Mouse (Mus musculus) cerebellum, adult (tissue): Measurements from ENCODE around the gene Ntn4.
A peak's percentile ranks its signal among the peaks of the same experiment; 100 is the strongest.

Source experiments
- ATAC-seq: cut with Nextera tagmentation; 2 replicates; pipeline ENCODE4 v1.9.2; 2017; ENCODE audit warnings: mild to moderate bottlenecking, moderate library complexity, mixed read lengths; ENCODE audit not compliant: insufficient number of reproducible peaks, low FRiP score, low TSS enrichment

Gene Ntn4

DNA sequence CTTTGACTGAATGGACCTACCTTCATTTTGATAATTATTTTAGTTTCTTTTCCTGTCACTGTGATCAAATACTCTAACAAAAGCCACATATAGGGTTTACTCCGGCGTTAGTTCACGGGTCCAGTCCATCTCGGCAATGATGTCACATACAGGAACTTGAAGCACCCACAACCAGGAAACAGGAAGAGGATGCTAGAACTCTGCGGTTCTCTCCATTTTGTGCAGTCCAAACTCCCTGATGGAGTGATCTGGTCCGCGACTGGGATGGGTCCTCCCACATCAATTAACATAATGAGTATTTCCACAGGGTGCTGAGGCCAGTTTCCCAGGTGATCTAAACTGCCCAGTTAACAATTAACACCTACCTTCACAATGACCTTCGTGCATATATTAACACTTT lies 69.1 kb downstream of the Ntn4 start:
- no peak for ATAC-seq

DNA sequence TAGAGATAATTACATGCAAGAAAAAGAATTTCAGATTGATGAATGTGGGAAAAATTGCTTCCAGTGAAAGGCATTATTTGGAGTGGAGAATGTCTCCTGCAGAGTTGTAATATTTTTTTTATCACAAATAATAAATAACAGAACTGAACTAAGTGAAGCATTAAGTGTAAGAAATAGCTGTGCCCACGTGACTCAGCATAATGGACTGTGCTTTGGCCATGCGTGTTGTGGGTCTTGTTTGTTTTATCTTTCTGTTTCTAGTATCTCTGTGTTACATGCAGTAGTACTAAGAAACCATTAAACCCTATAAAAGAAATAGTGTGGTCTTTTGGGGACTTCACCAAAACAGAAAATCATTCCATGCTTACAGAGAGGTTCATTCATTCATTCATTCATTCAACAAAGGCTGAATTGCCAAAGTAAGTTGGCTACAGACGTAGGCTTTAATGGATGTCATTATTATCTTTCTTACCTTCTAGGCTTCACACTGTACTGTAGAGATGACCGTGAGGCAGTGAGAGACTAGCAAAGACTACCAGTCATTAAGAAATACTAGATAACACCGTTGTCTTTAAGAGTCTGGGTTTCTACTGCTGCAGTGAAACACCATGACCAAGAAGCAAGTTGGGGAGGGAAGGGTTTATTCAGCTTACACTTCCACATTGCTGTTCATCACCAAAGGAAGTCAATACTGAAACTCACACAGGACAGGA lies 81.3 kb downstream of the Ntn4 start:
- no peak for ATAC-seq

DNA sequence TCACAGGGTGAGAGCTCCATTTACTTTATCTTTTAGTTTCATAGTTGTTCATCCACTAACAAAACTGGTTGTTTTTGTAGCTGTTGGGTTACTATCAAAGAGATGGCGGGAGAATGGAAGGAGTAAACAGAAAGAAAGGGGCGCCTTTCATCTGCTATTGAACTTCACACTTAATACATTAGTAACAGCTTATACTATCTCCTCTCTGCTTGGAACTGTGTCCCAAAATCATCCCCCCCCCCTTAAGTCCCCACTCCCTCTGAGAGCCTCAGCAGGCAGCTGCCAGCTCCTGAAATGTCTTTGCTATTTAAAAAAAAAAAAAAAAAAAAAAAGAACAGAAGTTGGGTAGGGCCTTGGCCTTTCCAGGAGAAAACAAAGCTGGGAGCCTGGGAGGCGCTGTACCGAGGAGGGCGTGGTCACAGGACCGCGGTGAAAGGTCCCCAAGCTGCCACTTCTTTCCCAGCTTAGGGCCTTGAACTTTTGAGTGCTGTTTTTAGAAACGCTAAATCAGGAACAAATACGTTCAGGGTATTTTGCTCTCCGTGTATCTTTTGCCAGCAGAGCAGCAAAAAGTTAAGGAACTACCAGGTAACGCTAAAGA lies 83.6 kb downstream of the Ntn4 start:
- no peak for ATAC-seq

DNA sequence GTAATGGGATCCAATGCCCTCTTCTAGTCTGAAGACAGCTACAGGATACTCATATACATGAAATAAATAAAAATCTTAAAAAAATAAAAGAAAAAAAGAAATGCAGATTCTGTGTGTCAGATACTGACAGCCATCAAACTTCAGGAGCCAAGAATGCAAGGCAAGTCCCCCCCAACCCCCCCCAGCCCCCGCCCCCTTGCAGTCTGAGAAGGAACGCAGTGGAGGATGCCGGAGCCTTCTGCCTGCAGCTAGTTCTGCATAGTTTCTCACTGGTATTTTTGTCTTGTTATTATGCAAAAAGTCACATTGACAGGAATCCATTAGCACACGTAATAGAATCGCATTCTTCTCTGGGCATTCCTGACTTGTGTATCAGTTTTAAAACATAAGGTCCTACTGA lies 87.7 kb downstream of the Ntn4 start:
- ATAC-seq, result no peak

DNA sequence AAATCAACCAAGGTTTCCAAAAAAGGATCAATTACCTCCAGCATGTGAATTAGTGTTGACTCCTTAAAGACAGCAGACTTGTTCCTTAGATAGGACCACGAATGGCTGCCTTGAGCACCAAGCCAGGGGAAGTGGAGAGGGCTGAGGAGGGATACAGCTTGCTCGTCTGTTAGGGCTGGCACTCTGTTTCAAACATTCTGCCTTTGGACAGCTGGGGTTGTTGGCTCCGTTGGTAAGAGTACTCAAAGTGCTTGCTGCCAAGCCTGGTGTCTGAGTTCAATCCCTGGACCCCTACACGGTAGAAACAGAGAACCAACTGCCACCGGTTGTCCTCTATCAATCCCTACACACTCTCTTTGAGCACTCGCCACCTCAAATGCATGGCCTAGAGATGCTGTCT lies 90.0 kb downstream of the Ntn4 start:
- peak; percentile 82 for ATAC-seq

DNA sequence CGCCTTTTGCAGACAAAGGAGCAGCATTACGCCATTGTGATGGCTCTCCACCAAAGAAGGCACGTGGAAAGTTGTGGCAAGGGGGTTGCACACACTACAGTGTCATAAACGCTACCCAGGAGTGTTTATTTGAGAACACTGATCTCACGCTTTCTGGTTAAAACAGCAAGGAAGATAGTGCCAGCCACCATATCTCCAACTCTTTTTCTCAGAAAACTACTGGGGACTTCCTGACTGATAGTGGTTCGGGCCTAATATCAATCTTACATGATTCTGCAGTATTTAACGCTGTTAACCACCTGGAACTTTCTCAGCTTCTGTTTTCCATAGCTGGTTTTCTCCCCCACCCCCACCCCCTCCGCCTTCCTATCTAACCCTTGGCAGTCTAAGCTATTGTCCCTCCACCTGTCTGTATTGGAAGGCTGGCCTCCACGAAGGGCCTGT lies 90.8 kb downstream of the Ntn4 start:
- ATAC-seq, result no peak

DNA sequence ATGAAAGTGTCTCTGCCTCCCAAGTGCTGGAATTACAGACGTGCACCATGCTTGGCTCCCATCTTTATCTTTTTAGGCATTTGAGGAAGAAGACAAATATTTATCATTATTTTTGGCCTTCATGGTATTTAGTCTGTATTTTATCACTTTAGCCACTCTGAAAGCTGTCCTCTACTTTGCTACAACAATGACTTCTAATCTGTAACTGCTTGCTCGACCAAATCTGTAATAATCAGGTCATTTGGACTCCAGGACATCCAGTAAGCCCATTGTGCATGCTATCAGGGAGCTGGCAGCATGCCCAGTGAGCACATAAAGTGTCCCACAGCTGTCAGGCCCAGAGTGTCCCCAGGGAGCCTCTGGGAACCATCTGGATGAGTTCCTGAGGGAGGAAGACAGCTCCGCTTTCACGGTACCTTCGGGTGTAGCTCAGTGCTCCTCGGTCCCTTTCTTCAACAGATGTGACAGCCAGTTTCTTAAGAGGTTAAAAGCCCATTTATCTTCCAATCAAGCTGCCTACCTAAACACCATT lies 95.7 kb downstream of the Ntn4 start:
- ATAC-seq, result no peak

DNA sequence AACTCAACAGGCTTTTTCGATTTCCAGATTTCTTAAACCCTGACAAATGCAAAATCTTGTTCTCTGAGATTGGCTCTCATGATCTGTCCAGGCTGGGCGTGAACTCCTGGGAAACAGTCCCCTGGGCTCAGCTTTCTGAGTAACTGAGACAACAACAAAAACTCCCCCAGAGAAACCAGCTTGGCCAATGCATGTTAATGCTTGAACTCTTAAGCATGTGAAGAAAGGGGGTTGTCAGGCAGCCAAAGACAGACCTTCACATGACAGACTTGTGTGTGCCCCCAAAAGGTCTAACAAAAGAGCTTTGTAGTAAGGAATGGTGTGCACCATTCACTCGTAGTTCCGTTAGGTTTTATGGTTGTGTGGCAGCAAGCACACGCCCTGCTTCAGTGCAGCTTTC lies 96.6 kb downstream of the Ntn4 start:
- ATAC-seq, result no peak

DNA sequence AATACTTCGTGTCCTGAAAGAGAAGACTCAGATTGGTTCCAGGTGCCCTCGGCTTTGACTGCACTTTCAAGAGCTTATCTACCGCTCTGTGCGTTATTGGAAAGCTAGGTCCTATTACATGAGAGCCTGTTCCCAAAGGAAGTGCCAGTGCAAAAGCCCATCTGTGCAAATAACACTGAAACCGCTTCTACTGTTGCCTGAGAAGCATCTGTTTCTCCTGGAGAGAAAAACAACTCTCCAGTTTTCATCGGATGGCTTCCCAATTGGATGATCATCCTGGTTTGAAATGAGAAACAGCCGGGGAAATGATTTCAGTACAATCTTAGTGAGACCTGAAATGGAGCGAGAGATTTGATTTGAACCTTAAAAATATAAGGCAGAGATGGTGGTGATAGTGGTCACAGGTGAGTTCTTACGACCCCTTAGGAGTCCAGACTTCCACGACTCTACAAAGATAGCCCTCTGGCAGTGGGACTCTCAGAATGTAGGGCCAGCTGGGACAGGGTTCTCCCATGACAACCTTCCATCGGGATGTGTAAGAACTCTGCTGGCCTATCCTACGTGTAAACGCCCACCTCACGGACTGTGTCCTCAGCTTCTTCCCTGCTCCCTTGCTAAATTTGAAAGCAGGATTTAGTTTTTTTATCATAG lies 101.1 kb downstream of the Ntn4 start:
- ATAC-seq, result peak; percentile 54; the same call in 1 of the 2 replicates

DNA sequence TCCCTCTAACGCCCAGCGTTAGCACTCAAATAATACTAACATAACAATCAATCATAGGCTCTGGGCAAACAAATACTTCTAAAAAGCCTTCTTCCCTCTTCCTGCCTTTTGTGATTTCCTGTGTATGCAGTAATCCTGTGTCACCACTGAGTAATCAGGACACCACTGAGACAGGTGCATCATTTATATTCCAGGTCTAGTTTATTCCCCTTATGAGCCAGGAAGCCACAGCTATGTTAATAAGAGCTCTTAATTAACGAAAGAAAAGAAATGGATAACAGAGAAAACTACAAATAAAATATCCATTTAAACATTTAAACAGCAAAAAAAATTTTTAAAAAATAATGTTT lies 101.6 kb downstream of the Ntn4 start:
- ATAC-seq, result no peak

DNA sequence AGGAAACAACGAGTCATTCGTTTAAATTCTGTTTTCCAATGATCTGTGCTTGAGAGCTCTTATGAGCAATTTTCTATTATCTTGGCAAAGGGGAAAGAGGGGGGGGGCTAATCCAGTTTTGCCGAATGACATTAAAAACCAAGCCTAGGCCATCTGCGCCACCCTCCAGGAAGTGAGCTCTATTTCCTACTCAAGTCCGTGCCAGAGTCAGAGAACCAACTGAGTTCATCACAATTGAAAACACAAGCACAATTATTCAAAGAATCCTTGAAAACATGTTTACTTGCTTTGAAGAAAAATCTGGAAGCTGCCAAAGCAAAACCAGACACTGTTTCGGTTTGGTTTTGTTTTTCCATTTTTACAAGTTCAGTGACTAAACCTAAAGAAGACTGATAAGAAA lies 102.1 kb downstream of the Ntn4 start:
- peak; percentile 84 for ATAC-seq

DNA sequence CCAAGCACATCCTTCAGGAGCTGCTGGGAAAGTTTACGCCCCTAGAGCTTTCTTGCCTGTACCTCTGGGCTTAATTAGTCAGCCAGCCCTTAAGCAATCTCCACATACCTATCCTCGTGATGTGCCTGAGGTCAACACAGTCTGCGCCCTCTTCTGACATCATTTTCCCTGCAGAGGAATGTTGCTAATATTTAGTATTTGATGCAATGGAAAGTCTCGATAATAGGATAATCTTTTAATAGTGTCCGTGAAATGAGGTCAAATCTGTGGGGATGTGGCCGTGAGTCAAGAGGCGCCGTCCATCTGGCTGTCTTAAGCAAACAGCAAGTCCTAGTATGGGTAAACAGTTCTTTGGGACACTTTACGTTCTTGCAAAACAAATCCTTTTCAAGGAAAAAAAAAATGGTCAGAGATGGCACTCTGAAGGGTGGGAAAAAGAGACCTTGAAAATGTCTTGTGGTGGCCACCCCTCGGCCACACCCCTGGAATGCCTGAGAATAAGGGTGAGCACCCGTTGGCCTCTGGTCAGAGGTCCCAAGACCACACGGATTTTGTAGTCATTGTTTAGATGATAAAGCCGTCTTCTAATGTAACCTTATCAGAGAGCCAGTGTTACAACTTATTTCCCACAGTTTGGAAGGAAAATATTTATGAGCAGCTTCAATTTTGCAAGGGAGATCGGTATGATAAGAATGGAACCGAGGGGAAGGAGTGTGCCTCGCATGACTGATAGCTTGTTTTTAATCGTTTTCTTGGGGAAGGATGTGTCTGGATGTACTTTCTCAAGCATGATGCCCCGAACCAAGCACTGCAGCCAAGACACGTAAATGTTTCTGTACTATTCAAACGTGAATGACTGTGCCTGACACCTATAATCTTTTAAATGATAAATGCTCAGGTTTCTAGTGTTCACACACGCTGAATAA lies 109.0 kb downstream of the Ntn4 start:
- ATAC-seq, result no peak

DNA sequence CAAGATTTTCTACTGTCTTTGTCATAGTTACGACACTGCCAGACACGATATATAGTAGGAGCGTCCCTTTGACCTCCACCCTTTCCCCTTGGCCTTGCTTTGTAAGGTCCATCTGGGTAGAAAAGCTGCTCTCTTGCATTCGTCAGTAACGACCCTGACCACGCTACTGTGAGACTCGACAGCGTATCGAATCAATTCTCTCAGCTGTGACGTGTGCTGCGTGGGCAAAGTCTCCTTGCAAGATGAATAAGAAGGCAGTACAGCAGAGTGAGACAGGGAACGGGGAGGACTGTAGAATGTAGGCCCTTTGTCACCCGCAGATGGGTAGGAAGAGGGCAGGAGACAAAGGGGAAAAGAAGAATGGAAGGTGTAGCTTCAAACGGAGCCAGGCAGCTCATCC lies 110.8 kb downstream of the Ntn4 start:
- no peak for ATAC-seq

DNA sequence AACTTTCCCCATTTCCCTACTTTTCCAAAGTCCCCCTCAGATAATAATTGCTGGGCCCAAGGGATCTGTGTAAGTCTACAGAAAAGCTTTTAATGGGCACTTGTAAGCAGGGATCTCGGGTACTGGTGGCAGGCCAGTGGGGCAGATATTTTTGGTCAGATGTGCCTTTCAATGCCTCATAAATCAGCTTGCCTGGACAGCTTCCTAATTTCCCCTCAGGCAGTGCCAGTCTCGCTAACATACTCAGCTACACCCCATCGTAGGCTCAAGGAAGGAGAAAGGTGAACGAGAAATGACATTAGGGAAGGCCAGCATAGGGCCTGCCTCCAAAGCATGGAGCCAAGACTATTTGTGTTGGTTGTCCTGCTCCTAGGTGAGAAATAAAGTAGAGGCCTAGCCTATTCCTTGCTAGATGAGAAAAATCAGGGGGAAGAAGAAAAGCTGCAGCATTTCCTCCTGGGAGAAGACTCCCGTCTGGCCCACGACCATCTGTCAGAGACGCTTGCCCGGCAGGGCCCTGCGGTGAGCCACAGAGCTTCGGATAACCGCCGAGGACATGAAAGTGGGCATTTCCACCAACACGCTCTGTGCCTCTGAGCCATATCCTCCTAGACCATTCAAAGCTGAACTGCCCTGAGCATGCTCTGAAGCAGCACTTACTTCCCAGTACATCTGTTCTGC lies 113.4 kb downstream of the Ntn4 start:
- ATAC-seq, result peak; percentile 74

DNA sequence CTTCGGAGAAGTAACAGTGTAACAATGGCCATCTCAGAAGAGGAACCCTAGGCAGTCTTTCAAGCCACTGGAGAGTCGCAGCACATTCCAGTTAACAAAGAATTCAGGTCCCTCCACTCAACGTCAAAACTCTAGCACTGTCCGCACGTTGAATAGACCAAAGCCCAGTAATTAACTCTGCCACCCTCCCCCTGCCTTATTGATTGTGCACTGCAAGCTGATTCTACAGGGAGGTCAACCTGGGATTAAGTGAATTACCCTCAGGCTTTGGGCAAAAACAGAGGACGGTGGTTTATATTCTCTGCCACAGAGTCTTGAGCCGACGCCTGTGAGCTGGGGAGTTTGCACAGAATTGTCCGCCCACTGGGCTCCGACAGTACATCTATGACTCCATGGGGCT lies 115.7 kb downstream of the Ntn4 start:
- ATAC-seq, result no peak

DNA sequence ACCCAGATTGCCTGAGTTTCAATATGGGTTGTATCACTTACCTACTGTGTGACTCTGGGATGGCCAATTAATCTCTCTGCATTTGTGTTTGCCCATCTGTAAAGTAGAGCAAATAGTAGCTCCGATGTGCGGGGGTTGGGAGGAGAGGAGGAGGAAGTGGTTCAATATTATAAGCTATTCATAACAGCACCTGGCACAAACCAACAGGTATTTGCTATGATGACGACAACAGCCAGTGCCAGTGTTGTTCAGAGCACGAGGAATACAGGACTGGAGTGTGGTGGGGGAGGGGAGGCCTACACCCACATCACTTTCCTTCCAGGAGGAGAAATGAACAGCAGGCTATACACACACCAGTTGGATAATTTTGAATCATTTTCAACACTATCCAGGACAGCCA lies 119.2 kb downstream of the Ntn4 start:
- no peak for ATAC-seq

DNA sequence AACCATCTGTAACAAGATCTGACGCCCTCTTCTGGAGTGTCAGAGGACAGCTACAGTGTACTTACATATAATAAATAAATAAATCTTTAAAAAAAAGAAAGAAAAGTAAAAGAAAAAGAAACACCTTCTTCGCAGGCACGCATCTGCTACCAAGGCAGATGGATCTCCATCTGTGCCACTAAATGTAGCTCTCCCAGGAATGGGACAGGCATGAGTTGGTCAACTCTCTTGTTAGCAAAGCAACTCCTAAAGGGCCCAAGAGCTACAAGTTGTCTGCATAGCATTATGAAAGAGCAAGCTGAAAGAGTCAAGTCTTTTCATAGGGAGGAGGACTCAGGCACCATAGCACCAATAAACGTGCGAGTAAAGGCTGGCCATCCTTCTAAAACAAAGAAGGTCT lies 119.9 kb downstream of the Ntn4 start:
- ATAC-seq, result no peak

DNA sequence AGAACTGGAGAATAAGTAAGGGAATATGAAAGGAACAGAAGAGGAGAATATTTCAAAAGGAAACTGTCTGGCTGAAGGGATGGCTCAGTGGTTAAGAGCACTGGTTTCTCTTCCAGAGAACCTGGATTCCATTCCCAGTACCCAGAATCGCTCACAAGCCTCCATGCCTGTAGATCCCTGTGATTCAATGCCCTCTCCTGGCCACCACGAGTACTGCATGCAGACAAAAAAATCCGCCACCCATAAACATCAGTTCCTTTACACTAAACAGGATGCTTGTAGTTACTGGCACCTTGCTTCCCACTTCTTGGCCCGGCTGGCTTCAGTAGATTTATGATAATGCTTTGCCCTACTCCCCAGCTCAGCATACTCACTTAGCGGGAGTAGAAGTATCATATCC lies 122.6 kb downstream of the Ntn4 start:
- ATAC-seq, result no peak

DNA sequence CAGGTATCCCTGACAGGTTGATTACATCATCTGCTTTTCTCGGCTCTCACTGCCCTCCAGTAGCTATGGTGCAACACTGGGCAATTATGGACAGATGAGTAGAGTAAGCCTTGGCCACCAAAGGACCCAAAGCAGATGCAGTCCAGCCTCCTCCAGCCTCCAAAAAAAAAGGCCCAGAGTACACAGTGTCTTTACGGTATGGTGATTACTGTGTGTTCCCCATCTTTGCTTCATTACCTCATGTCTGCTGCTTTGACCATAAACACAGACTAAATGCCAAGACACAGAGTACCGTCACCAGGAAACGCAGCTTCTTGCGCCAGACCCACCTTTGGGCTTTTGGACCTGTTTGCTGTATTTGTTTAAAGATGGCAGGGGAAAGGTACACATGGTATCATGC lies 125.7 kb downstream of the Ntn4 start:
- no peak for ATAC-seq

DNA sequence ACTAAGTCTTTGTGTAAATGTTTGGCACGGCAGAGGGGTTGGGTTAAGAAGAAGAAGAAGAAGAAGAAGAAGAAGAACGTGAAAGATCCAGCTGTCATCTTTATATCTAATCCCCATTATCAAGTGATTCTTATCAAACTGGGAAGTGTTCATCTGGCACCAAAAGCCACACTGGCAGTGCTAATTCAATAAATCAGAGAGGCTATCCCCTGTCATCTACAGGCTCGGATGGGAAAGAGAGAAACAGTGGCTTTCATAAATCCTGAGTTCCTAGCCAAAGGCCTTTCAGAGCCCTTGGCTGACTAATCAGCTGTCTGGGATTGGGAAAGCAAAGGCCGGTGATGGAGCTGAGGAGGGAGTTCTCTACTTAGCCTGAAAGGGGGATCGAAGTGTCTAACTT lies 126.8 kb downstream of the Ntn4 start:
- ATAC-seq, result no peak
